Mouse (Mus musculus) MEL-GATA-1-ER (cell line): ENCODE measurements around the gene Tubb3.

Source experiments
- DNase-seq: peaks from one replicate; pipeline ENCODE4 v3.0.0-alpha.2; 2012; ENCODE audit warnings: low read depth; ENCODE audit errors: extremely low read depth

Tubb3 gene

DNA sequence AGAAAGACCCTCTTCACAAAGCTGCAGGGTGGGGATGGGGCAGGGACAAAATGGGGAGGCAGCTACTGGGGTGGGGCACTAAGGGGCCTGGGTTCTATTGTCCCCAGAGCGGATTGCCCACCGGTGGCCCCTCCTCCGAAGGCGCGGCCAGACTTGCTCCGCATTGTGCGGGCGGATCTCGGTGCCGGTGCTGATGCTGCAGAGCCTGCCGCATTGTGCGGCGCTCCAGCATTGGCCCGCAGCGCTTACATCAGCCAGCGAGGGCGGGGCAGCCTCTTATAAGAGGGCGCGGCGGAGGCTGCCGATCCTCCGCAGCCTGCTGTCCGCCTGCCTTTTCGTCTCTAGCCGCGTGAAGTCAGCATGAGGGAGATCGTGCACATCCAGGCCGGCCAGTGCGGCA lies at the start of gene Tubb3:
Gene Tubb3 (plus strand): TSS at position 179 of the 400 bp plus-strand sequence.
- no peak for DNase-seq

DNA sequence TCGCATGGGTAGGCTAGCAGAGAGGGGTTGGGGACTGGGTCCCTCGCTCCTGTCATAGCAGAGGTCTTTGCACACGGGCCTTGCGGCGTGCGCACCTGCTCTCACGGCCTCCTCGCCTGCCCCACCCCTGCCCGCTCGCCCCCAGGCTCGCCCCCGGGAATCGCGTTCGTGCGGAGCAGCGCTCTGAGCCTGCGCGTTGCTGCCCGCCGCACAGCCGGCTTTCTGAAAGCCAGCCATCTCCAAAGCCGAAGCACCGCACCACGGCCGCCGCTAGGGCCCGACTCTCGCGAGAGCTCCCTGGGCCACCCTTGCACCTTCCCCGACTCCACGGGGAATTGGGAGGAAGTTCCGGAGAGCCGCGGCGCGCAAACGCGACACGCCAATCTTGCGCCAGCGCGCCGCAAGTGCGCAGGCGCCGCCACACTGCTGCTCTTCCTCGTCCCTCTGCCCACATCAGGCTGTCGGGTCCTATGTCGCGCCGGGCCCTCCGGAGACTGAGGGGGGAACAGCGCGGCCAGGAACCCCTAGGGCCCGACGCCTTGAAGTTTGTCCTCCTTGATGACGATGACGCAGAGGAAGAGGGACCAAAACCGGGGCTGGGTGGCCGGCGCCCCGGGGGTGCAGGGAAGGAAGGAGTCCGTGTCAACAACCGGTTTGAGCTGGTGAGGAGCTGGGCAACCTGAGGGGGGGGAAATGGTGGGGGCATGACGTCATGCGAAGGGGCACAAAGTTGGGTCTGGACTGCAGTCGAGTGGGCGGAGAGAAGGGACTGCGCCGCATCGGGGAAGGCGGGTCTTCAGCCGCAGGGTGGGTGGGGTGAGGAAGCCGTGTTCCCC lies 37.6 kb upstream of the Tubb3 start, which contains the start of gene Tcf25:
Gene Tcf25 (plus strand): TSS at position 351 of the 836 bp plus-strand sequence.
- DNase-seq: peak; percentile 90

GRCm38 (mm10) chr8:123374239-123374578 lies 37.0 kb upstream of the Tubb3 start:
- peak; percentile 65 for DNase-seq

DNA sequence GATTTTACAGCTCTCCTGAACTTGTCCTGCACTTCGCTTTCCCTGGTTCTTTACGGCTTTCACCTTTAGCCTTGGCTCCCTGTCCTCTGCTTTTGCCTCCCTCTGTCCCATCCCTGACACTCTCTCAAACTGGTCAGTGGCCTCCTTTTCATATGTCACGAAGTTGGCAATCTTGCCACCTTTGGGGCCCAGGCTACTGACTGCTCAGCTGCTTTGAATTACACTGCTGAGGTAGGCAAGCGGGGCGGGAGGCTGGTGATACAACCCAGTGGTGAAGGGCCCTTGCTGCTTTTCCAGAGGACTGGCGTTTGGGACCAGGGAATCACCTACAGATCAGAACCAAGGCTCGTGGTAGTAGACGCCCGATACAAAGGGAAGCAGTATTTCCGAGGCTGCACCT lies 35.5 kb upstream of the Tubb3 start:
- no peak for DNase-seq

DNA sequence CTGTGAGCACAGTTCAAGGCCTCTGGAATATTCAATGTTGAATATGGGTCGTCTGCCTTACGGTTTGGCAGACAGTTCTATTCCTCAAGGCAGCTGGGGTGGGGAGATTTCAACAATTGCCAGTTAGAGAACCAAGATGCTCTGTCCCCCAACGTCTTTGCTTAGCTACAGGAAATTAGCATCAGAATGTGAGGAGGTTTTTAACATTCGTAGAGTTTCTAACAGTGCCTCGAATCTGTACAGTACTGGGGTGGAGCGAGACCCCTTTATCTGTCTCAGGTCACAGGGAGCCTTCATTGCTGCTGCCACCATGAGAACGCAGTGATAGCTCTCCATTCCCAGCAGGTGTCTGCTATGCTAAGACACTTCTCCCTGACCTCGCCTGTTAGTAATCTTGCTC lies 35.1 kb upstream of the Tubb3 start:
- no peak for DNase-seq

- DNase-seq: no peak
Observed at GRCm38 (mm10) chr8:123381711-123382110, 29.5 kb upstream of the Tubb3 start.

- DNase-seq: no peak
Observed at GRCm38 (mm10) chr8:123382516-123382915, 28.7 kb upstream of the Tubb3 start.

DNA sequence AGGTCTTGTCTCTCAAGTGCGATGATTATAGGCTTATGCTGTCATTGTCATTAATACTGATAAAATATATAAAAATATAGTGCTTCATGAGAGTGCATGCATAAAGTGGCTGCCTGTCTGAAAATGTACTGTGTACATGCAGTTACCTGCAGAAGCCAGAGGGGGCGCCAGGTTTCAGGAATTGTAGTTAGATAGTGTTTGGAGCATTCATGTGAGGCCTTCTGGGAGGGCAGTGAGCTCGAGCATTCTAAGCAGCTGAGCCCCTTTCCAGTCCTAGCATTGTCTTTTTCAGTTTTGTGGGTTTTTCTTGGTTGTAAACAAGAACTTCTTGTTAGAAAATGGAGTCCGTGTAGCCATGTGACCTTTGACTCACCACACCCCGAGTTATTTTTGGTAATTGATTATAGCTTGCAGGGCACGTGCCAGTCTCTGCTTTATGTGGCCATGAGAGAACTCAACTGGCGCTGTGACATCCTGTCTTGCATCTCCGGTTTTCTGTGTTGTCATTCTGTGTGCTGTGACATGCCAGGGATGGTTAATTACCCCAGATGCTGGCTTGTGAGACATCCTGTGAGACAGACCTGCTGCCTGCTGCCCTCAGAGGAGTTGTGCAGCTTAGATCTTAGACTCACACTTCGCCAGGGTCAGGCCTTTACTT lies 26.2 kb upstream of the Tubb3 start:
- DNase-seq: peak; percentile 19

DNA sequence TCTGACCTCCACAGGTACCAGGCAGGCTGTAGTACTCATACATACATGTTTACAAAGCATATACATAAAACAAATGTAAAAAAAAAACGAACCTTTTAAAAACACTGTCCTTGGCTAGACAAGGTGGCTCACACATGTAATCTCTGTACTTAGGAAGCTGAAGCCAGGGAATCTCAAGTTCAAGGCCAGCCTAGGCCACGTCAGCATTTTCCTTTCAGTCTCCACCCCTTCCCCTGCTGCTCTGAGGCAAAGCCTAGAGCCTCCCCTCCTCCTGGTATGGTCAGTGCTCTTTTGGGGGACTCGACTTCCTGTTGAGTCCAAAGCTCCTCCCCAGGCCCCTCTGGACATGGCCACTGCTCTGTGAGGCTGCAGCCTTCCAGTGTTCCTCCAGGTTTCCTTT lies 24.2 kb upstream of the Tubb3 start:
- DNase-seq: no peak

GRCm38 (mm10) chr8:123387801-123388200 lies 23.4 kb upstream of the Tubb3 start:
- DNase-seq: no peak

GRCm38 (mm10) chr8:123389026-123389425 lies 22.2 kb upstream of the Tubb3 start:
- DNase-seq: no peak

- no peak for DNase-seq
Observed at GRCm38 (mm10) chr8:123398308-123398707, 12.9 kb upstream of the Tubb3 start.

- no peak for DNase-seq
Observed at GRCm38 (mm10) chr8:123401936-123402335, 9.3 kb upstream of the Tubb3 start.

DNA sequence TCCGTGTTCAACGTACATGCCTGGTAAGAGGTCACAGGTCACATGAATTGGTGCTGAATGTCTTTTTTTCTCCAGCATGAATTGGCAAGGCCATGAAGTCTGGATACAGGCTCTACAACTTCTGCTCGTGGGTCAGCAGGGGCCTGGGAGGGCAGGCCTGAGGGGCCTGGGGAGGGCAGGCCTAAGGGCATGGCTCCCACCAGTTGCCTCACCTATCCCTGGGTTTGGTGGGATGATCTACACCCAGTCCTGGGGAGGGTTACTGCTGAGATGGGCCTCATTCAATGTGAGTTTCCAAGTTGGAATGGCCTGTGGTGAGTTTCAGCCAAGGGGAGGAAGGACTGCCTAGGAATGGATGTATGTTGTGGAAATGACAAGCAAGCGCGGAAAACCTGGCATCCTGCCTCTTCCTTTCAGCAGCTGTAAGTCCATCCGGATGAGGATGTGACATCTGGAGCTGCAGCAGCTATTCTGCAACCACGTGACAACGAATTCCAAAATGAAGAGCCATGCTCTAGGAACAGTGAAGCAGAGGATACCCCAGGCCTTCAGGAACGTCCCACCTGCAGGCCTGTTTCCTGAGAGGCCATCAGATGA lies 8.4 kb upstream of the Tubb3 start:
- DNase-seq: no peak

GRCm38 (mm10) chr8:123404521-123404920 lies 6.7 kb upstream of the Tubb3 start:
- DNase-seq: no peak

DNA sequence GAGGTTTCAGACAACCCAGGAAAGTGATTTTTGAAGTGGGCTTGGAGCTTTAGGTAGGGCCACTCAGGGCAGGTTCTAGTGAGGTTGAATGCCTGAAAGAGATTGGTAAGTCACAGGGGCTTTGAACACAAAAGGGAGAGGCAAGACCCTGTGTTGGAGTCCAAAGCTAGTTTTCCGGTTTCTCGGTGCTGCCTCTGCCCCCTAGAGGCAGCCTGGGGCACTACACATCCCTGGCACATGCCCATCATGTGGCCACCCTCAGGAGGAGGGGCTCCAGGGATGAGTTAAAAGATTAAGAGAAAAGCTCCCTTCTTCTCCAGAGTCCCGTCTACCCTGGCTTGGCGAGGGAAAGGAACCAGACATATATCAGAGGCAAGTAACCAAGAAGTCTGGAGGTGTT lies 4.4 kb upstream of the Tubb3 start, which contains the start of gene Mc1r:
Gene Mc1r (plus strand): TSS at position 322 of the 400 bp plus-strand sequence.
- no peak for DNase-seq

DNA sequence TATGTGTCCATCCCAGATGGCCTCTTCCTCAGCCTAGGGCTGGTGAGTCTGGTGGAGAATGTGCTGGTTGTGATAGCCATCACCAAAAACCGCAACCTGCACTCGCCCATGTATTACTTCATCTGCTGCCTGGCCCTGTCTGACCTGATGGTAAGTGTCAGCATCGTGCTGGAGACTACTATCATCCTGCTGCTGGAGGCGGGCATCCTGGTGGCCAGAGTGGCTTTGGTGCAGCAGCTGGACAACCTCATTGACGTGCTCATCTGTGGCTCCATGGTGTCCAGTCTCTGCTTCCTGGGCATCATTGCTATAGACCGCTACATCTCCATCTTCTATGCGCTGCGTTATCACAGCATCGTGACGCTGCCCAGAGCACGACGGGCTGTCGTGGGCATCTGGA lies 3.6 kb upstream of the Tubb3 start:
- DNase-seq: no peak

GRCm38 (mm10) chr8:123408586-123409544 lies 2.4 kb upstream of the Tubb3 start:
- peak; percentile 80 for DNase-seq

DNA sequence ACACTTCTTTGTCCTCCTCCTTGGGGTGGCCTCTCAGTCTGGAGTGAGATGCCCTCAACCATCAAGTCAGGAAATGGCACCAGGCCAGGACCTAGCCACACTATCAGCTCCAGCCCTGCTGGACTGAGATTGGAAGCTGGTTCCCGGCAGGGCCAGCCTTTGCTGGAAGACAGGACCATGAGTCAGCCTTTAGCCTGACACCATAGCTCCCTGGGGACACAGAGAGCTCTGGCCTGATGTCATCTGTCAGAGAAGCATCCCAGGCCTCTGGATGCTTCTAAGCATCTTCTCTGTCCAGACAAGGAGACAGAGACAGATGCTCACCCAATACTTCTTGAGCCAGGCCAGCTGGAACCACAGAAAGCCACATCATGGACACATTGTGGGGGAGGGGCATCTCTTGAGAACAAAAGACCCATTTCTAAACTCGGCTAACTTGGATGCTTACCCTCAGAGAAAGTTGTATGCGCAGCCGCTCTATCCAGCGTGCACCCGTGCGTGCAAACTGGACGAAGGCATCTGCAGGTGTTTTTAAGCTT lies 1.1 kb upstream of the Tubb3 start:
- DNase-seq: no peak

DNA sequence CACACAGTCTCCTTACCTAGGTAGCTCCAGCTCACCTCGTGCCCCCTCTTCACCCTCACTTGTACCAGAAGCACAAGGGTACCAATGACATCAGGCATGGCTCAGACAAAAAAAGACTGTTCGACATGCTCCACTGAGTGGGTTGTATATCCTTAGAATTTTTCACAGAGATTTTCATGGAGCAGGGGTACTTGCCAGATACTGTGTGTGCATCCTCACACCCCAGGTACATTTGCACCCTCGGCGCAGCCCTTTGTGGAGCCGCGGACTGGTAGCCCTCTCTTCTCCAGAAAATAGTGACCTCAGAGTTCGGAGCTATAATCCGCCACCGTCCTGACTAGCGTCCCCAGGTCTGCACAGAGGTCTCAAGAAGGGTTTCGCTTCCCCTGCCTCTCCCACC lies 436 bp upstream of the Tubb3 start:
- DNase-seq: no peak

GRCm38 (mm10) chr8:123411781-123412327 lies 630 bp downstream of the Tubb3 start:
- DNase-seq: no peak
